Mouse (Mus musculus): ENCODE results near the gene Dnal4. TPM values are rescaled to one million over a fixed set of nuclear protein-coding genes. Genes with fewer than 3 reads are reported as not detected.

The Dnal4 gene
- total RNA-seq, 1 experiment: 23.5 TPM

DNA sequence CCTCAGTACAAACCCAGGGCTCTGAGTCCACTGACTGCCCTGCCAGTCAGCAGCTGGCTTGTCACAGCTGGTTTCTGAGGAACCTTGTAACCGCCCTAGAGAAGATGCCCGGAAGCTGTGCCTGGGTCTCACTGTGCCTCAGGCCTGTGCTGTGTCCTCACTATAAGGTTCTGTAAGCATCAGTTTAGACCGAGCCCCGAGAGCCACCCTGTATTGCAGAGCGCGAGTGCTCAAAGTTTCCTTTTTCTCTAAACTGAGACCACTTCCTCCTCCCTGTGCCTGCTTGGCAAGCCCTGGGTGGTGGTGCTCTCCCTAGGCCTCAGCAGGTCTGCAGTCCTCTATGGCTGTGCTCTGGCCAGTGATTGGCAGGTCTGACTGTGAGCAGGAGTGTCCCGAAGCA is 28.5 kb downstream of the Dnal4 start:
- Histone ChIP-seq H3K36me3 (ENCODE audit: control insufficient read depth, insufficient read depth, low read length, poor library complexity, severe bottlenecking) (no peaks in the 10 kb centered on the region), H3K9ac (ENCODE audit: insufficient read depth, low read depth, low read length, poor library complexity, severe bottlenecking) (no peak overlapping the region), H3K4me1 (ENCODE audit: control insufficient read depth in 2 of 2, insufficient read depth in 2 of 2, low read length in 2 of 2, poor library complexity in 1 of 2) (peaks cover 7 to 16% of the 10 kb centered on the region in 2 experiments; a peak in 2 of 4 replicates), H3K9me3 (ENCODE audit: control insufficient read depth, insufficient read depth, low read depth, low read length) (no peaks in the 10 kb centered on the region), H3K27ac (ENCODE audit: insufficient read depth, low read depth, low read length, poor library complexity, severe bottlenecking) (no peak overlapping the region), H3K4me3 (ENCODE audit: insufficient read depth in 1 of 2, low read depth in 1 of 2, low read length in 2 of 2, poor library complexity in 1 of 2, severe bottlenecking in 1 of 2) (no peak overlapping the region)
- in situ Hi-C loops (cut with MboI; ENCODE audit: low sequenced_read_pairs in 2 of 2, unreplicated experiment in 2 of 2): no loop called here
- no peak for TF ChIP-seq ZNF384 (IDR thresholded peaks at IDR 0.05; ENCODE audit: low read depth, low read length)
- TF ChIP-seq HCFC1 (IDR thresholded peaks at IDR 0.05; ENCODE audit: borderline replicate concordance, insufficient read depth, low read length): no peak
- no peak for TF ChIP-seq CHD2 (IDR thresholded peaks at IDR 0.05; ENCODE audit: low read depth, low read length)
- TF ChIP-seq ZC3H11A (IDR thresholded peaks at IDR 0.05; ENCODE audit: borderline replicate concordance, low read depth, low read length): no peak
- TF ChIP-seq MAFK (IDR thresholded peaks at IDR 0.05; ENCODE audit: insufficient read depth, low read depth, low read length): no peak
- DNase-seq (ENCODE audit: low read depth, low spot score): no peak

DNA sequence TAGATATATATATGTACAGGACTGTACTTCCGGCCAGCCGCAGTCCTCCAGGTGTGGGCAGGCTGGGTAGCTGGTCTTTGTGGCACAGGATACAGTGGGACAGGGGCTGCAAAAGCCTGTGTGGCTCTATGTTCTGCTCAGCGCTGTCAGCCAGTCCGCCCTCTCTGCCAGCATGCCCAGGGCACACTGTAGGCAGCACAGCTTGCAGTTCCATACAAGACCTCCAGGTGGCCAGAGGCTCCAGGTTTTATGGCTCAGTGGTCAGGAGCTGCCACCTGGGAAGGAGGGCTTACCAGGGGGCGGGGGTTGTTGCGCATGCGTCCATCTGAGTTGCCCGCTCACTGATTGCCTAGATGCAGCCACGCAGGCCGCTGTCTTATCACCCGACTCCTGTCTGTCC is 29.7 kb downstream of the Dnal4 start:
- in situ Hi-C loops (cut with MboI; ENCODE audit: low sequenced_read_pairs in 2 of 2, unreplicated experiment in 2 of 2): no loop called here
- Histone ChIP-seq H3K9ac (ENCODE audit: insufficient read depth, low read depth, low read length, poor library complexity, severe bottlenecking) (peak overlapping the region; percentile 46; the same call in 1 of the 2 replicates), H3K9me3 (ENCODE audit: control insufficient read depth, insufficient read depth, low read depth, low read length) (no peaks in the 10 kb centered on the region), H3K36me3 (ENCODE audit: control insufficient read depth, insufficient read depth, low read length, poor library complexity, severe bottlenecking) (no peaks in the 10 kb centered on the region), H3K27ac (ENCODE audit: insufficient read depth, low read depth, low read length, poor library complexity, severe bottlenecking) (no peak overlapping the region), H3K4me1 (ENCODE audit: control insufficient read depth in 2 of 2, insufficient read depth in 2 of 2, low read length in 2 of 2, poor library complexity in 1 of 2) (peaks cover 7 to 13% of the 10 kb centered on the region in 2 experiments; a peak in 2 of 4 replicates), H3K4me3 (ENCODE audit: insufficient read depth in 1 of 2, low read depth in 1 of 2, low read length in 2 of 2, poor library complexity in 1 of 2, severe bottlenecking in 1 of 2) (peak overlapping the region; percentile 49 to 55)
- peak; percentile 96 for DNase-seq (ENCODE audit: low read depth, low spot score)
- TF ChIP-seq ZC3H11A (IDR thresholded peaks at IDR 0.05; ENCODE audit: borderline replicate concordance, low read depth, low read length) (no peak), MAFK (IDR thresholded peaks at IDR 0.05; ENCODE audit: insufficient read depth, low read depth, low read length) (no peak), ZNF384 (IDR thresholded peaks at IDR 0.05; ENCODE audit: low read depth, low read length) (no peak), HCFC1 (IDR thresholded peaks at IDR 0.05; ENCODE audit: borderline replicate concordance, insufficient read depth, low read length) (no peak), CHD2 (IDR thresholded peaks at IDR 0.05; ENCODE audit: low read depth, low read length) (no peak)

DNA sequence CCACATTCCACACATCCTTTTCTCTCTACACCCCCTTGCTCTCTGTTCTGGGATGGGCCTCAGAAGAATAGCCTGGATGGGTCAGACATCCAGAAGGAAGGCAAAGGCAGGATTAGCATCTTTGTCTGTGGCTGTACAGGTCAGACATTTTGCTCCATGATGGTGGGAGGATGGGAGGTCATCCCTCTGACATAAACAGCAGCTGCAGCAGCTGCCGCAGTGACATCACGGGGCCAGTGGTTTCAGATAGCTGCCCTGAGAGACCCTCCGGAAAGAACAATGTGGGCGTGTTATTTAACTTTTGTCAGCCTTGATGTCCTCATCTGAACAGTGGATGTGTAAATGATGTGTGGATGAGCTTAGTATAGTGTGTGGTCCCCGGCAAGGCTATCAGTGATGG is 31.8 kb downstream of the Dnal4 start:
- peaks cover 7 to 17% of the 10 kb centered on the region in 2 experiments; a peak in 3 of 4 replicates for H3K4me1 ChIP-seq (ENCODE audit: control insufficient read depth in 2 of 2, insufficient read depth in 2 of 2, low read length in 2 of 2, poor library complexity in 1 of 2)
- TF ChIP-seq ZNF384 (IDR thresholded peaks at IDR 0.05; ENCODE audit: low read depth, low read length) (no peak), MAFK (IDR thresholded peaks at IDR 0.05; ENCODE audit: insufficient read depth, low read depth, low read length) (no peak), ZC3H11A (IDR thresholded peaks at IDR 0.05; ENCODE audit: borderline replicate concordance, low read depth, low read length) (no peak), HCFC1 (IDR thresholded peaks at IDR 0.05; ENCODE audit: borderline replicate concordance, insufficient read depth, low read length) (no peak), CHD2 (IDR thresholded peaks at IDR 0.05; ENCODE audit: low read depth, low read length) (no peak)
- no peak for DNase-seq (ENCODE audit: low read depth, low spot score)
- in situ Hi-C loops (cut with MboI; ENCODE audit: low sequenced_read_pairs in 2 of 2, unreplicated experiment in 2 of 2): no loop called here
- H3K9me3 ChIP-seq (ENCODE audit: control insufficient read depth, insufficient read depth, low read depth, low read length): no peaks in the 10 kb centered on the region
- H3K4me3 ChIP-seq (ENCODE audit: insufficient read depth in 1 of 2, low read depth in 1 of 2, low read length in 2 of 2, poor library complexity in 1 of 2, severe bottlenecking in 1 of 2): no peak overlapping the region
- no peaks in the 10 kb centered on the region for H3K36me3 ChIP-seq (ENCODE audit: control insufficient read depth, insufficient read depth, low read length, poor library complexity, severe bottlenecking)
- no peak overlapping the region for H3K9ac ChIP-seq (ENCODE audit: insufficient read depth, low read depth, low read length, poor library complexity, severe bottlenecking)
- H3K27ac ChIP-seq (ENCODE audit: insufficient read depth, low read depth, low read length, poor library complexity, severe bottlenecking): no peak overlapping the region

DNA sequence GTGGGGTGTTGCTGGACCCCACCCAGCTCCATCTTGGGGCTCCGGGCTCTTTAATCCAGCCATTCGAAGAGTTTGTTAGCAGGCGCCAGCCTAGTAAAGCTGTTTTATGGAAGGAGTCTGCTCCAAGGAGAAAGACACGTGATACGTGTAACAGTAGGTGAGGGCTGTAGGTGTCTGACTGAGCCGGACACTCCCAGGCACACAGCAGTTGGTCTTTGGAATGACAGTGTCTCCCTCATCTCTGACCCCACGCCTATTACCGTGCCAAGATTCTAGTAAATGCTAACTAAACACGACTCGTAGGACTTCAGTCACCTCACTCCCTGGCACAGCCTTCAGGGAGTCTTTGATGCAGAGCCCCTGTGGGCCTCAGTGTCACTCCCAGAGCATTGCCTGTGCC is 32.3 kb downstream of the Dnal4 start:
- in situ Hi-C loops (cut with MboI; ENCODE audit: low sequenced_read_pairs in 2 of 2, unreplicated experiment in 2 of 2): no loop called here
- H3K4me3 ChIP-seq (ENCODE audit: insufficient read depth in 1 of 2, low read depth in 1 of 2, low read length in 2 of 2, poor library complexity in 1 of 2, severe bottlenecking in 1 of 2): no peak overlapping the region
- no peak overlapping the region; the same call in 1 of the 2 replicates for H3K9ac ChIP-seq (ENCODE audit: insufficient read depth, low read depth, low read length, poor library complexity, severe bottlenecking)
- peaks cover 7 to 17% of the 10 kb centered on the region in 2 experiments; a peak in 3 of 4 replicates for H3K4me1 ChIP-seq (ENCODE audit: control insufficient read depth in 2 of 2, insufficient read depth in 2 of 2, low read length in 2 of 2, poor library complexity in 1 of 2)
- H3K36me3 ChIP-seq (ENCODE audit: control insufficient read depth, insufficient read depth, low read length, poor library complexity, severe bottlenecking): no peaks in the 10 kb centered on the region
- TF ChIP-seq MAFK (IDR thresholded peaks at IDR 0.05; ENCODE audit: insufficient read depth, low read depth, low read length) (no peak), CHD2 (IDR thresholded peaks at IDR 0.05; ENCODE audit: low read depth, low read length) (no peak), ZC3H11A (IDR thresholded peaks at IDR 0.05; ENCODE audit: borderline replicate concordance, low read depth, low read length) (no peak), HCFC1 (IDR thresholded peaks at IDR 0.05; ENCODE audit: borderline replicate concordance, insufficient read depth, low read length) (no peak), ZNF384 (IDR thresholded peaks at IDR 0.05; ENCODE audit: low read depth, low read length) (no peak)
- no peaks in the 10 kb centered on the region for H3K9me3 ChIP-seq (ENCODE audit: control insufficient read depth, insufficient read depth, low read depth, low read length)
- no peak for DNase-seq (ENCODE audit: low read depth, low spot score)
- no peak overlapping the region for H3K27ac ChIP-seq (ENCODE audit: insufficient read depth, low read depth, low read length, poor library complexity, severe bottlenecking)

All from ES-E14 (cell line).